Mouse (Mus musculus) left cerebral cortex, adult 18-20 months (tissue): ENCODE results near the gene Dhx8. TPM values are rescaled to one million over a fixed set of nuclear protein-coding genes. Genes with fewer than 3 reads are reported as not detected.

Source experiments
- DNase-seq, 2 experiments: peaks; one replicate each; pipeline ENCODE4 v3.0.0; 2021 to 2022; ENCODE audit warnings: low spot score in 2 of 2, mixed read lengths in 1 of 2
- total RNA-seq, 2 experiments: library from RNA; stranded (reverse); gene quantifications; 2 replicates each; pipeline ENCODE4 v1.2.3; 2021

Dhx8 gene
- total RNA-seq, 2 experiments from 2014 or later = 35.5 to 37.2 TPM

DNA sequence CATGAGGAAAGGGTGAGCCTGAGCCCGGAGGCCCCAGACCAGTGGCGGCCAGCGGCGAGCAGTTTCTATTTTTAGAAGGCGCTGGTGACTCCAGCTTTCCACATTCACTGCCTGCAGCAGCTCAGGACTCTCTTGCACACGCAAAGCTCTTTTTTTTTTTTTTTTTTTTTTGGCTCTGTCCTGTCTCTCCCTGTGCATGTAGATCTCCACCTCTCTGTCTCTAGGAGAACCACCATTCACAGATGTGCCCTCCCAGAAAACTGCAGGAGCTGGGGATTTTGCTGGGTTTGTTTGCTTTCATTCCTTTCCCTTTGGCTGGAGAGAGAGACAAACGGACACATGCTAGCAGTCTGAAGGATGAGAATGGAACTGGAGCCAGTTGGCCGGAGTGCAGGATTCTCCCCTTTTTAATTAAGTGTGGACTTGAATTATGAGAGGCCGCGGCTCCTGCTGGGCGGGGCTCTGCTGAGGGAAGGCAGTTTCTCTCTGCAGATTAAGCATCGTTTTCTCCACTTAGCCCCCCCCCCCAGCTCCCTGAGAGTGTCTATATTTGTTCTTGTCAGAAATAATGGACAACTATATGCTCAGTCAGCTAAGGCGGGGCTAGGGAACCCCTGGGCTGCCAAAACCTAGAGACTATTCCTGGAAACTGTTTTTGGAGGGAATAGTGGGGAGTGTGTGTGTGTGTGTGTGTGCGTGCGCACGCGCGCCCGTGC is 58.2 kb downstream of the Dhx8 start:
- DNase-seq = no peak

DNA sequence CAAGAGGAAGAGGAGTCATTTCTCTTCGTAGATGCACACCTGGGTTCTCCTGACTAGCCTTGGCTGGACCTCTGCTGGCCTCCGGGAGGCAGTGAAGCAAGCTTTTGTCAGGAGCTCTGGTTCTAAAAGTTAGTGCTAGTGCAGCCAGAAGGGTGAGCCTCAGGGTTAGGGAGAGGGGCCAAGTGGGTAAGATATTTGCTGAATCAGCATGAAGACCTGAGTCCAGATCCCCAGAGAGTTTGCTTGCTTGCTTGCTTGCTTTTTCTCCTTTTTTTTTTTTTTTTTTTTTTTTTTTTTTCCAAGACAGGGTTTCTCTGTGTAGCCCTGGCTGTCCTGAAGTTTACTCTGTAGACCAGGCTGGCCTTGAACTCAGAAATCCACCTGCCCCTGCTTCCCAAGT is 64.6 kb downstream of the Dhx8 start:
- DNase-seq = no peak

DNA sequence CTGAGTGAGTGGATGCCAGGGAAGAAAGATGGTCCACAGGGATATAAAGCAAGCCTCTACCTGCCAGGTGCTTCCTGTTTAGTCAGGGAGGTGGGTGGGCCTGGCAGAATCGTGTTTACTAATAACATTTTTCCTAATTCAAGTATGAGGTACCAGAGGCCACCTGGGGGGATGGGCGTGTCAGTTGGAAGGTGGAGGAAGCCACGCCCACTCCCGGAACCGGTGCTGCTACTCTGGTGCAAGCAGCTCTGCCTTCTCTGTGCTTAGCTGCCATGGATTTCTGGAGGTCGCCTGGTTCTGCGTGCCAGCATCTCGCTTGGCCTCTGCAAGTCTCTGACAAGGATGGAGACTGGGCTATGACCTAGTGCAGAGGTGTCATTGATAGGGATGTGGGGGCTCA is 65.4 kb downstream of the Dhx8 start:
- no peak for DNase-seq

DNA sequence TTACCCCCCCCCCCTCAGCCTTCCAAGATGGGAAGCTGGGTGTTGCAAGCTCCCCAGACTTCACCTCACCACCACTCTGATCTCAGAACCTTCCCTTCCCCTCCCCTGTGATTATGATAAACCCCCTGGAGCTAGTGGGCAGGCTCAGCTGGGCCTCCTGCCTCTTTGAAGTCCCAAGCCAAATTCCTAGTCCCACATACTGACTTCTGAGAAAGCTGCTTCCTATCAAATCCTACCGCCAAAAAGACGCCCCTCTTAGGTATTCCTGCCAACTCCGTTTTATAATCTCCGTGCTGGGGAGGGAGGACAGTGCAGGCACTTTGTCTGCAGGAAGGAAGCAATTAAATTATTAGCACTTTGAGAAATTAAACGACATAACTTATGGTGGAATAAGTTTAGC is 68.7 kb downstream of the Dhx8 start:
- DNase-seq = no peak

DNA sequence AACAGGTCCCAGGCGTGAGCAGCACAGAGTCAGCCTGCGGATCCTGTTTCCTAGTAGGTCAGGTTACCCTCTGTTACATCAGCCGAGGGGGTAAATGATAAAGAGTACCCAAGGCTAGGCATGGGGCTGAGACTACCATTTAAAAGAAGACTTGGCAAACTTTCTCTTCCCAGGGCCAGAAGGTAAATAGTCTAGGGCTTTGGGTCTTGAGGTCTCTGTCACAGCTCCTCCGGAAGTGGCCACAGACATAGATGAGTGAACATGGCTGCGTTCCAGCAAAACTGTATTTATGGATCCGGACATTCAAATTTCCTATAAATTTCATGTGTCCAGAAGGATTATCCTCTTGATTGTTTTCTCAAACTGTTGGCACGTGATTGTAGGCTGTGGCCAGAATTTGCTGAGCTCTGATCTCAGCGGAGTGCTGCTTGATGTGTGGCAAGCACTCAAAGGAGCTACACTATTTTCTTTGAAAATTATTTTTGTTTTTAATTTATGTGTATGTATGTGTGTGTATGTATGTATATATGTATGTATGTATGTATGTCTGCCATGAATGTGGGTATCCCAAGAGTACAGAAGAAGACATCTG is 72.5 kb downstream of the Dhx8 start:
- no peak for DNase-seq

DNA sequence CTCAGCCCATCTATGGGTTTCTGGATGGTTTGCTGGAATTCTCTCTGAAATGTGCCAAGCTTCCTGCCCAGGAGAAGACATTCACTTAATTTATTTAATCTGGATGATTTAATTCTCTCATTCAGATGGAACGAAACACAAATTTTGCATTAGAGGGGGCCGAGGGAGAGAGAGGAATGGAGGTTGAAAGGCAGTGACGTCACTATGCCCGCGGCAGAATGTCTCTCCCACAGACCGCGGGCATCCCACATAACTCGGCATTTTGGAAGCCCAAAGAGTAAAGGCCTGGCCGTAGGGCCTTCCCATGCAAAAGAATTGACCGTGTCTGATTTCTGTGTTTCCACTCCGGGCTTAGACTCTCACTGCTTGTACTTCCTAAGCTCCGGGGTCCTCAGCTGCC is 74.0 kb downstream of the Dhx8 start:
- no peak for DNase-seq

DNA sequence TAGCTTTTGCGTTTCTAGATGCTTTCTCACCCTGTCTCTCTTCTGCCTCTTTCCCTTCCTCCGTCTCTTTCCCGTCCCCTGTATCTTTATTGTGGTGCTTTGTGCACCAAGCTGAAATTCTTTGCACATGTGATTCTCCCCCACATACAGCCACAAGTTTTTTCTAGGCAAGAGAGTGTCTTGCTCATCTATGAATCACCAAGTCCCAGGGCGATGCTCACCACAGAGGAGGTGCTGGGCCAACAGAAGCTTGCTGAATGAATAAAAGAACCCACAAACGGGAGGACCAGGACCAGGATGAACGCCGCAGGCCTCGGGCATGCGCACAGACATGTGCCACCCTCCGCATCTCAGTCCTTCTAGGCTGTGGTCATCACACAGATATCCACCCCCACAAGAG is 74.5 kb downstream of the Dhx8 start:
- peak; percentile 35 to 44 for DNase-seq

DNA sequence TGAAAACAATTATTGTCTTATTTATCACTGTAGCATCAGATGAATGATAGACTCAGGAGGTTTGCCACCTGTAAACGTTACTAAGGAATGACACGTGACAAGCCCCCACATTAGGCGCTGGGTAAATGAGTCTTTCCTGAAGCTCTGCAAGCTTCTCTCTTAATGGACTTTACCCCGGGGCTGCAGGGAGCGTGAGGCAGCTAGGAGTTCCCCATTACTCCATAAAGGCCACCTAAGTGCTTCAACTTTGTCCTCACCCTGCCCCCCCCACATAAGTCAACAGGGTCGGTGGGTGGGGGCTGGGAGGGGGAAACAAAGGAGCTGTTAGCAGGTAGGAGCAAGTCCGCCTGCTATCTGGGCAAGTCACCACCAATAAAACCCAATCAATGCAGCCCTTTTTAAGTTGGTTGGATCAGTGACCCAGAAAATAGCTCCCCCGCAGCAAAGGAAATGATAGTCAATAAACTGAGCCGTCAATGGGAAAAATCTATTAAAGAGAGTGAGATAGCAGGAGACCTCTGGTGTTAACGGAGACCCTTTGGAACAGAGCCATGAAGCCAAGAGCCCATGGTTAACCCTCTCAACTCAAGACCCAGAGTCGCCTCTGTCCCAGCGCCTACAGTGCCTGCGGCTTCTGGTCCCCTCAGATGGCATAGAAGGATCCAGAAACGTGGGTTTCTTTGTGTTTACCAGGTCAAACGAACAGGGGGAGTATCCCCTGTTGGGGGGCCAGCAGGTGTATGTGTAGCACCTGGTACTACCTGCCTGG is 76.5 kb downstream of the Dhx8 start:
- no peak for DNase-seq

DNA sequence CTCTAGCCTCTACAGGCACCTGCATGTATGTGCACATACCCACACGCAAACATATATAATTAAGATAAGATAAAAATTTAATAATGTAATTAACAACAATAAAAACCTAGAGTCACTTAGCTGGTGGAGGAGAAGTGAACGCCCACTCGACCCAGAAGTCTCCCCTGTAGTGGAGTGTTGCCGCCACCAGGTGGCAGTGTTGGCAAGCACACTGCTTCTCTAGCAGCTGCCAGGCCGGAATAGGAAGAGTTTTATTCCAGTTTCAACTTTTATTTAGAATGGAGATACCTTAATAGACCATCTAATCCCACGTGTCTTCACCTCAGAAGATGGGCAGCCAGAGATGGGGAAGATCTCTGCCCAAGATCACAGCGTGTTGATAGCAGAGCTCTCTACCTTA is 80.5 kb downstream of the Dhx8 start:
- DNase-seq = peak; percentile 84 to 85

DNA sequence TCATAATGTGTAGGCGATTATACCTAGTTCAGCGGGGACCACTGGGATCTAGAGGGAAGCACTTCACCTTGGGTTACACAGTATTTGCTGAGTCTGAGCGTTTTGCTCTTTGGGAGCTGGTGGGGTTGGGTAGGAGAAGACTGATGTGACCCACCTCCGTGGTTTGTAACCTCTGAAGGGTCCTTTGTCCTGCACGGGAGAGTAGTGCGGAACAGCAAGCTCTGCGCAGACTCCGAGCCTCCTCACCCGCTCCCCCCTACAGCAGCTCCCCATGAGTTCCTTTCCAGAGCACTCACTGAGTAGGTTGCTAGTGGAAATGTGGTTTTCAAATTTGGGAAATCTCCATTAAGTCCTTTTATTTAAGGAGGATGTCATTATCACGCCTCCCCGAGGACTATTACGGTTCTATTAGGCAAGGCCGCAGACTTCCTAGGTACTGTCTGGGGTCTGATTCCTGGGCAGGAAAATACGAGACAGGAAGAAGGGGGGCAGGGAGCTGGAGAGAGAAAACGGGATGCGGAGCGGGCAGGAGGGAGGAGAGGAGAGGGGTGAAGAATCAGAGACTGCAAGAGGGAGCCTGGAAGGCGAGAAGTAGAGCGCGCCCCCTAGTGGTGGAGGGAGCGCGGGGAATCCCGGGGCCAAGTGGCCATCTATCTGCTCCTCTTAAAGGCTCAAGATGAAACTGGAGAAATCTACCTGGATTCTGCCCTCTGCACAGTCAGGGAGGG is 81.8 kb downstream of the Dhx8 start:
- peak; percentile 75 to 84 for DNase-seq

DNA sequence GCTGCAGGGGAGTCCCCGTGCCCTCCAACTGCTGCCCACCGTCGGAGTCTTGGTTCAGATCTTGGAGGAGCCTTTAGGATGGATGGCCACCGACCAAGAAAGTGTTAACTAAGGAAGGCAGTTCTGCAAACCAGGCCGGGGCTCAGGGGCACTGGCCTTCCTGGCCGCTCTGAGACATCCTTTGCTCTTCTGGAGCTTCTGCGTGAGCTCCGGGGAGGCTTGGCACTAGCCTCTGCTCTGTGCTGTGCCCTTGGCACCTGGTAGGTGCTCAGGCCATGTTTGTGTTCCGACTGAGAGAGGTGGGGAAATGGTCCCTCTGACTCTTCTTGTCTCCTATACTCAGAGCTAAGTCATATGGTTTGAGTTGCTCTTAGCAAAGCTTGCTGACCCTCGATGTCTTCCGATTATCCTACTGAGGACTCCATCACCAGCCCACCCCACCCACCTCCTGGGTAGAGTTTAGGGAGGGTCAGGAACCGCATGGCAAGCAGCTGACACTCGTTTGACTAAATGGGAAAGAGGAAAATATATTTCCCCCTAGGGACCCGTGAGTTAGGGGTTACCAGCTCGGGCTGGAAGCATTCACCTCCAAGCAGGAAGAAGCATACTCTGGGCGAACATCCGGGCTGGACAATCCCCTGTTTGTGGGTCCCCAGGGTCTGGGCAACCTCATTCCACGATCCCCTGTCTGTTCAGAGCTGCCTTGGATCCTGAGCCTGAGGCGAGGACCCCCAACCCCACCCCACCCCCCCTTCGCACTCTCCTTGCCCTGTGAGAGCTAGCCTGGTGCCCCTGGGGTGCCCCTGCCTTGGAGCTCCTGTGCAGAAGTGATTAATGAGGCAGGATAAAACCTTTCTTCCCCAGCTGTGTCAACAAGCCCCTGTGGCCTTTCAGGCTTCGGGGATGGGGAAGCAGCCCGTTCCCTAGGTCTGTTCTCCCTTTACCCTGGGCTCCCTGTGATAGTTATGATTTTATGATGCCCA is 82.7 kb downstream of the Dhx8 start:
- DNase-seq = no peak

Other genes starting within 250 kb of the Dhx8 start
- 1 to 10 TPM in 1 of 2 experiments, under 1 TPM in 1; 0.74 to 1.2 TPM for gene Brca1, start 181.0 kb upstream of the Dhx8 start, total RNA-seq
- gene Nbr1, start 180.8 kb upstream of the Dhx8 start, total RNA-seq = 100 to 1,000 TPM; 135 to 198 TPM
- 1 to 10 TPM; 1.6 to 2.0 TPM for gene Tmem106a, start 150.7 kb upstream of the Dhx8 start, total RNA-seq
- gene Gm11634, start 133.7 kb upstream of the Dhx8 start, total RNA-seq = not detected
- gene Rdm1, start 105.7 kb upstream of the Dhx8 start, total RNA-seq = 10 to 100 TPM in 1 of 2 experiments, 1 to 10 TPM in 1; 9.0 to 11.0 TPM
- 10 to 100 TPM; 34.7 to 37.2 TPM for gene Arl4d, start 67.4 kb upstream of the Dhx8 start, total RNA-seq
- gene Etv4, start 52.5 kb downstream of the Dhx8 start, total RNA-seq = 10 to 100 TPM; 11.5 to 15.1 TPM
- under 1 TPM; 0.28 to 0.74 TPM for gene Meox1, start 161.5 kb downstream of the Dhx8 start, total RNA-seq
- not detected for gene Sost, start 234.1 kb downstream of the Dhx8 start, total RNA-seq